Mouse (Mus musculus) left cerebral cortex, adult 2 months (tissue): ENCODE measurements at regions not wholly inside any gene's neighbourhood (a gene's known extent, or its start where the extent isn't known, plus 50 kb on each side); places are given as distances from the start of the nearest gene placed in this dataset.
A peak's percentile ranks its signal among the peaks of the same experiment; 100 is the strongest.

Source experiments
- DNase-seq, 2 experiments: peaks; one replicate each; pipeline ENCODE4 v3.0.0; 2021 to 2022; ENCODE audit warnings: low spot score in 2 of 2, mixed read lengths in 1 of 2; ENCODE audit errors: extremely low spot score in 1 of 2
- H3K27ac ChIP-seq: fragments of 200-600 bp; 2 replicates; pipeline ENCODE4 v1.8.1; 2022
- H3K4me3 ChIP-seq: fragments of 200-600 bp; 2 replicates; pipeline ENCODE4 v1.8.1; 2022
- CTCF ChIP-seq: fragments of 200-600 bp; IDR thresholded peaks from 2 replicates; pipeline ENCODE4 v1.8.1; 2022; ENCODE audit warnings: antibody characterized with exemption, mild to moderate bottlenecking, moderate library complexity
- intact Hi-C: fragments of 180-260 bp; cut with DNase I; formaldehyde crosslinking; loops from one replicate; pipeline ENCODE4 v1.15.1; 2025

GRCm38 (mm10) chr5:42989287-42989686 is 243.7 kb upstream of the Cpeb2 start:
- Histone ChIP-seq H3K27ac (no peak overlapping the region), H3K4me3 (no peak overlapping the region)
- no peak for DNase-seq
- TF ChIP-seq CTCF, result no peak
- intact Hi-C loops, result no loop called here

GRCm38 (mm10) chr5:43024006-43024593 is 208.9 kb upstream of the Cpeb2 start:
- intact Hi-C loops, result no loop called here
- no peak for TF ChIP-seq CTCF
- Histone ChIP-seq H3K4me3 (no peak overlapping the region), H3K27ac (no peak overlapping the region)
- no peak for DNase-seq

- DNase-seq, result no peak
- no peak overlapping the region for H3K4me3 ChIP-seq
- no peak overlapping the region for H3K27ac ChIP-seq
- intact Hi-C loops, result no loop called here
- TF ChIP-seq CTCF, result no peak
Measured at GRCm38 (mm10) chr5:43031285-43031684, 201.7 kb upstream of the Cpeb2 start.

- DNase-seq, result no peak
- intact Hi-C loops, result no loop called here
- no peak overlapping the region for H3K27ac ChIP-seq
- TF ChIP-seq CTCF, result no peak
- no peak overlapping the region for H3K4me3 ChIP-seq
Measured at GRCm38 (mm10) chr5:43031916-43032315, 201.1 kb upstream of the Cpeb2 start.

GRCm38 (mm10) chr5:43034421-43034820 is 198.5 kb upstream of the Cpeb2 start:
- intact Hi-C loops, result no loop called here
- TF ChIP-seq CTCF, result no peak

GRCm38 (mm10) chr5:43037592-43037991 is 195.4 kb upstream of the Cpeb2 start:
- TF ChIP-seq CTCF, result no peak
- no peak for DNase-seq
- intact Hi-C loops, result no loop called here
- no peak overlapping the region for H3K4me3 ChIP-seq
- no peak overlapping the region for H3K27ac ChIP-seq

More at GRCm38 (mm10) chr5:43034421-43034820, 198.5 kb upstream of the Cpeb2 start:
- DNase-seq, result no peak
- H3K27ac ChIP-seq, result no peak overlapping the region
- H3K4me3 ChIP-seq, result no peak overlapping the region

GRCm38 (mm10) chr5:43039525-43039924 is 193.4 kb upstream of the Cpeb2 start:
- no peak for DNase-seq
- no peak for TF ChIP-seq CTCF

GRCm38 (mm10) chr5:43042585-43042984 is 190.4 kb upstream of the Cpeb2 start:
- DNase-seq, result no peak
- intact Hi-C loops, result loop anchor here (10.0 kb wide), 1 partner anchor 868 kb away; no protein-coding TSS in a partner anchor
- no peak for TF ChIP-seq CTCF
- Histone ChIP-seq H3K27ac (no peak overlapping the region), H3K4me3 (no peak overlapping the region)

More at GRCm38 (mm10) chr5:43039525-43039924, 193.4 kb upstream of the Cpeb2 start:
- Histone ChIP-seq H3K27ac (no peak overlapping the region), H3K4me3 (no peak overlapping the region)
- intact Hi-C loops, result no loop called here

GRCm38 (mm10) chr5:43045860-43046259 is 187.1 kb upstream of the Cpeb2 start:
- TF ChIP-seq CTCF, result no peak
- intact Hi-C loops, result loop anchor here (10.0 kb wide), 1 partner anchor 871 kb away; no protein-coding TSS in a partner anchor
- Histone ChIP-seq H3K27ac (no peak overlapping the region), H3K4me3 (no peak overlapping the region)
- no peak for DNase-seq

- H3K27ac ChIP-seq, result no peak overlapping the region
- H3K4me3 ChIP-seq, result no peak overlapping the region
- DNase-seq, result no peak
- intact Hi-C loops, result loop anchor here (10.0 kb wide), 1 partner anchor 873 kb away; no protein-coding TSS in a partner anchor
- no peak for TF ChIP-seq CTCF
Measured at GRCm38 (mm10) chr5:43047316-43047715, 185.7 kb upstream of the Cpeb2 start.

- no peak overlapping the region for H3K4me3 ChIP-seq
- peak; percentile 22 to 30 for DNase-seq
- TF ChIP-seq CTCF, result no peak
- intact Hi-C loops, result loop anchor here (10.0 kb wide), 1 partner anchor 874 kb away; no protein-coding TSS in a partner anchor
- no peak overlapping the region for H3K27ac ChIP-seq
Measured at GRCm38 (mm10) chr5:43048196-43049050, 184.5 kb upstream of the Cpeb2 start.
